ENCODE assay signal across 11 mouse cellular contexts in genomic region chr2:144329937-144330336, GRCm38 (mm10). TPM values are rescaled to one million over a fixed set of nuclear protein-coding genes. Genes with fewer than 3 reads are reported as not detected.
DNase-seq lines count a peak whose midpoint lies in the region; ATAC-seq and TF ChIP-seq lines count a peak whose summit lies in the region.
"Had no signal": no experiment of that assay in that cellular context is flagged by ENCODE, and none has a peak within 500 bp of the region (broad histone marks: within the 10 kb centered on the region; RNA-seq: fewer than 3 reads in every experiment).

No protein-coding gene starts in this region.

- no peak for TF ChIP-seq CTCF in midbrain, postnatal 0 days (IDR thresholded peaks at IDR 0.05)

- H3K4me1 ChIP-seq in hindbrain, embryonic 10.5 days (replicated peaks), result peaks cover 38% of the 10 kb centered on the region
- peaks cover 29% of the 10 kb centered on the region for H3K4me1 ChIP-seq in hindbrain, embryonic 16.5 days (ENCODE audit: control insufficient read depth, insufficient read depth, low read depth, low read length)
- H3K4me1 ChIP-seq in intestine, embryonic 14.5 days (replicated peaks; ENCODE audit: control insufficient read depth, insufficient read depth, low read length), result peaks cover 19% of the 10 kb centered on the region; the same call in 1 of the 2 replicates
- H3K4me1 ChIP-seq in midbrain, postnatal 0 days (ENCODE audit: insufficient read depth, low read length), result peaks cover 11% of the 10 kb centered on the region; the same call in 1 of the 2 replicates

- H3K9ac ChIP-seq in hindbrain, embryonic 16.5 days (ENCODE audit: low read depth, low read length), result no peak overlapping the region
- no peak overlapping the region for H3K9ac ChIP-seq in intestine, embryonic 14.5 days (ENCODE audit: low read length)
- no peak overlapping the region for H3K9ac ChIP-seq in midbrain, postnatal 0 days (replicated peaks; ENCODE audit: low read length, poor library complexity, severe bottlenecking)

- no peak overlapping the region for H3K27ac ChIP-seq in hindbrain, embryonic 10.5 days
- H3K27ac ChIP-seq in hindbrain, embryonic 16.5 days (ENCODE audit: low read depth, low read length), result no peak overlapping the region
- H3K27ac ChIP-seq in intestine, embryonic 14.5 days (ENCODE audit: low read depth), result no peak overlapping the region
- H3K27ac ChIP-seq in midbrain, postnatal 0 days (ENCODE audit: low read depth, low read length), result no peak overlapping the region

- H3K36me3 ChIP-seq in hindbrain, embryonic 10.5 days, result no peaks in the 10 kb centered on the region
- no peaks in the 10 kb centered on the region for H3K36me3 ChIP-seq in hindbrain, embryonic 16.5 days (ENCODE audit: control insufficient read depth, insufficient read depth, low read length)
- H3K36me3 ChIP-seq in intestine, embryonic 14.5 days (ENCODE audit: control insufficient read depth, insufficient read depth, low read length), result no peaks in the 10 kb centered on the region
- no peaks in the 10 kb centered on the region for H3K36me3 ChIP-seq in midbrain, postnatal 0 days (ENCODE audit: insufficient read depth, low read length)

- no peak overlapping the region for H3K4me2 ChIP-seq in hindbrain, embryonic 16.5 days (ENCODE audit: low read length)
- H3K4me2 ChIP-seq in intestine, embryonic 14.5 days (ENCODE audit: low read length), result peak overlapping the region; percentile 99; the same call in 1 of the 2 replicates
- no peak overlapping the region for H3K4me2 ChIP-seq in midbrain, postnatal 0 days (ENCODE audit: low read depth, low read length, poor library complexity, severe bottlenecking)

- peak; percentile 11 for DNase-seq in hindbrain, embryonic 10.5 days (ENCODE audit: low spot score)
- DNase-seq in R1 (ENCODE audit: low read depth, low spot score), result peak; percentile 39
- DNase-seq in intestine, embryonic 14.5 days (ENCODE audit: low spot score), result peak; percentile 52
- no peak for DNase-seq in midbrain, postnatal 0 days (ENCODE audit: low spot score)
- no peak for DNase-seq in urinary bladder, adult 18-20 months (ENCODE audit: low spot score in 2 of 2)
- no peak for DNase-seq in left cerebral cortex, adult 9 months (ENCODE audit: low spot score in 2 of 2)
- no peak for DNase-seq in left cerebral cortex, adult 18-20 months (ENCODE audit: low spot score in 2 of 2)
- DNase-seq: thymus, adult 18-20 months had no signal

- WGBS in hindbrain, embryonic 10.5 days, result 3% methylated on average over 10 of the region's 10 CpGs
- WGBS in hindbrain, embryonic 16.5 days, result 2% methylated on average over 10 of the region's 10 CpGs
- WGBS in intestine, embryonic 14.5 days, result 4% methylated on average over 10 of the region's 10 CpGs
- WGBS in midbrain, postnatal 0 days, result 4% methylated on average over 10 of the region's 10 CpGs

- H3K9me3 ChIP-seq in hindbrain, embryonic 10.5 days, result no peaks in the 10 kb centered on the region
- no peaks in the 10 kb centered on the region for H3K9me3 ChIP-seq in hindbrain, embryonic 16.5 days (ENCODE audit: control insufficient read depth, low read length)
- no peaks in the 10 kb centered on the region for H3K9me3 ChIP-seq in intestine, embryonic 14.5 days (ENCODE audit: control insufficient read depth, low read length)
- H3K9me3 ChIP-seq in midbrain, postnatal 0 days (ENCODE audit: low read length), result no peaks in the 10 kb centered on the region

- peaks cover 76% of the 10 kb centered on the region for H3K27me3 ChIP-seq in hindbrain, embryonic 10.5 days (ENCODE audit: insufficient read depth, poor library complexity, severe bottlenecking)
- peaks cover 46% of the 10 kb centered on the region for H3K27me3 ChIP-seq in hindbrain, embryonic 16.5 days (replicated peaks; ENCODE audit: control insufficient read depth, insufficient read depth, low read length)
- H3K27me3 ChIP-seq in intestine, embryonic 14.5 days (replicated peaks; ENCODE audit: control insufficient read depth, insufficient read depth, low read length), result peaks cover 68% of the 10 kb centered on the region
- H3K27me3 ChIP-seq in midbrain, postnatal 0 days (ENCODE audit: insufficient read depth, low read length), result peaks cover 50% of the 10 kb centered on the region

- peak overlapping the region; percentile 58 for H3K4me3 ChIP-seq in hindbrain, embryonic 10.5 days
- H3K4me3 ChIP-seq in hindbrain, embryonic 16.5 days (ENCODE audit: low read length), result no peak overlapping the region
- H3K4me3 ChIP-seq in intestine, embryonic 14.5 days (ENCODE audit: low read depth, low read length), result peak overlapping the region; percentile 50; the same call in 1 of the 2 replicates
- no peak overlapping the region; the same call in 1 of the 2 replicates for H3K4me3 ChIP-seq in midbrain, postnatal 0 days (ENCODE audit: low read depth, low read length)

- no peak for ATAC-seq in hindbrain, embryonic 16.5 days
- no peak for ATAC-seq in intestine, embryonic 14.5 days (replicated peaks; ENCODE audit: low FRiP score, low TSS enrichment, low read depth)
- 0 out of 2 replicates have a peak, but pooled peaks have one; percentile 38 for ATAC-seq in midbrain, postnatal 0 days (ENCODE audit: low FRiP score)

RNA-seq across cellular contexts. Expression of gene Ovol2, which starts 2.0 kb away (rescaled TPM):
- 0.22 and 0.27 TPM in 2 replicates for polyA plus RNA-seq in hindbrain, embryonic 10.5 days (2016; fragmentation: Nextera tagmentation; extraction: Ambion mirVana)
- 0.10 TPM in 1 of 2 replicates, not detected in the other for polyA plus RNA-seq in hindbrain, embryonic 16.5 days (2015; fragmentation: Nextera tagmentation; extraction: Ambion mirVana)
- polyA plus RNA-seq in intestine, embryonic 14.5 days (2014; fragmentation: Nextera tagmentation; extraction: Ambion mirVana), result 0.93 and 0.95 TPM in 2 replicates
- total RNA-seq in midbrain, postnatal 0 days (2014; rRNA removed), result not detected in 2 replicates
- polyA plus RNA-seq in midbrain, postnatal 0 days (2015; fragmentation: Nextera tagmentation; extraction: Ambion mirVana), result not detected in 2 replicates
- 10 to 100 TPM in 1 of 2 experiments, 1 to 10 TPM in 1; 9.8 to 11.1 TPM for total RNA-seq in left cerebral cortex, adult 18-20 months (2021)
- total RNA-seq: gastrocnemius, adult 8-10 months had no signal
- polyA plus RNA-seq: Patski had no signal

RNA-seq across cellular contexts. Expression of gene Kat14, which starts 38.8 kb away (rescaled TPM):
- 47.9 and 60.4 TPM in 2 replicates for polyA plus RNA-seq in hindbrain, embryonic 10.5 days (2016; fragmentation: Nextera tagmentation; extraction: Ambion mirVana)
- polyA plus RNA-seq in hindbrain, embryonic 16.5 days (2015; fragmentation: Nextera tagmentation; extraction: Ambion mirVana), result 23.2 and 29.5 TPM in 2 replicates
- polyA plus RNA-seq in intestine, embryonic 14.5 days (2014; fragmentation: Nextera tagmentation; extraction: Ambion mirVana), result 43.8 and 43.9 TPM in 2 replicates
- 24.5 and 37.7 TPM in 2 replicates for total RNA-seq in midbrain, postnatal 0 days (2014; rRNA removed)
- 17.7 and 19.2 TPM in 2 replicates for polyA plus RNA-seq in midbrain, postnatal 0 days (2015; fragmentation: Nextera tagmentation; extraction: Ambion mirVana)
- total RNA-seq in left cerebral cortex, adult 18-20 months (2021), result 10 to 100 TPM; 38.0 to 39.6 TPM

RNA-seq across cellular contexts. Expression of gene Pet117, which starts 38.9 kb away (rescaled TPM):
- 0.24 TPM in 1 of 2 replicates, not detected in the other for polyA plus RNA-seq in hindbrain, embryonic 10.5 days (2016; fragmentation: Nextera tagmentation; extraction: Ambion mirVana)
- 1.3 and 2.2 TPM in 2 replicates for polyA plus RNA-seq in hindbrain, embryonic 16.5 days (2015; fragmentation: Nextera tagmentation; extraction: Ambion mirVana)
- polyA plus RNA-seq in intestine, embryonic 14.5 days (2014; fragmentation: Nextera tagmentation; extraction: Ambion mirVana), result 2.2 TPM in 2 replicates
- not detected in 2 replicates for total RNA-seq in midbrain, postnatal 0 days (2014; rRNA removed)
- polyA plus RNA-seq in midbrain, postnatal 0 days (2015; fragmentation: Nextera tagmentation; extraction: Ambion mirVana), result 3.8 TPM in 1 of 2 replicates, not detected in the other
- 10 to 100 TPM in 1 of 2 experiments, 1 to 10 TPM in 1; 3.2 to 11.0 TPM for total RNA-seq in left cerebral cortex, adult 18-20 months (2021)

RNA-seq across cellular contexts. Expression of gene Snx5, which starts 59.2 kb away (rescaled TPM):
- 91.8 and 110 TPM in 2 replicates for polyA plus RNA-seq in hindbrain, embryonic 10.5 days (2016; fragmentation: Nextera tagmentation; extraction: Ambion mirVana)
- polyA plus RNA-seq in hindbrain, embryonic 16.5 days (2015; fragmentation: Nextera tagmentation; extraction: Ambion mirVana), result 68.0 and 72.8 TPM in 2 replicates
- polyA plus RNA-seq in intestine, embryonic 14.5 days (2014; fragmentation: Nextera tagmentation; extraction: Ambion mirVana), result 134 and 139 TPM in 2 replicates
- 62.3 and 69.0 TPM in 2 replicates for total RNA-seq in midbrain, postnatal 0 days (2014; rRNA removed)
- 57.2 and 58.0 TPM in 2 replicates for polyA plus RNA-seq in midbrain, postnatal 0 days (2015; fragmentation: Nextera tagmentation; extraction: Ambion mirVana)
- 10 to 100 TPM; 75.9 to 77.8 TPM for total RNA-seq in left cerebral cortex, adult 18-20 months (2021)

RNA-seq across cellular contexts. Expression of gene Mgme1, which starts 59.5 kb away (rescaled TPM):
- 18.5 and 25.0 TPM in 2 replicates for polyA plus RNA-seq in hindbrain, embryonic 10.5 days (2016; fragmentation: Nextera tagmentation; extraction: Ambion mirVana)
- 12.4 and 14.9 TPM in 2 replicates for polyA plus RNA-seq in hindbrain, embryonic 16.5 days (2015; fragmentation: Nextera tagmentation; extraction: Ambion mirVana)
- polyA plus RNA-seq in intestine, embryonic 14.5 days (2014; fragmentation: Nextera tagmentation; extraction: Ambion mirVana), result 21.1 and 22.9 TPM in 2 replicates
- total RNA-seq in midbrain, postnatal 0 days (2014; rRNA removed), result 4.3 and 4.4 TPM in 2 replicates
- 5.6 and 6.2 TPM in 2 replicates for polyA plus RNA-seq in midbrain, postnatal 0 days (2015; fragmentation: Nextera tagmentation; extraction: Ambion mirVana)
- total RNA-seq in left cerebral cortex, adult 18-20 months (2021), result 1 to 10 TPM; 5.7 to 6.8 TPM

Comparison
In these comparisons a context has a peak if more than half of its experiments do, and no peak if none do; other contexts are left out.
1. H3K4me3 ChIP-seq: peak in hindbrain, embryonic 10.5 days (single experiment) and intestine, embryonic 14.5 days (single experiment); none in hindbrain, embryonic 16.5 days (single experiment) and midbrain, postnatal 0 days (single experiment).
2. DNase-seq: peak in hindbrain, embryonic 10.5 days (single experiment), R1 (single experiment) and intestine, embryonic 14.5 days (single experiment); none in midbrain, postnatal 0 days (single experiment), urinary bladder, adult 18-20 months (0 of 2), left cerebral cortex, adult 9 months (0 of 2) and left cerebral cortex, adult 18-20 months (0 of 2).